Mouse (Mus musculus) gastrocnemius, postnatal 14 days (tissue): ENCODE measurements around the gene Nav2. TPM values are rescaled to one million over a fixed set of nuclear protein-coding genes. Genes with fewer than 3 reads are reported as not detected.

Source experiments
- DNase-seq: peaks from one replicate; pipeline ENCODE4 v3.0.0; 2021; ENCODE audit warnings: mixed read lengths
- intact Hi-C: fragments of 180-260 bp; cut with DNase I; formaldehyde crosslinking; loops from one replicate; pipeline ENCODE4 v1.15.1; 2025; ENCODE audit warnings: low total_unique reads
- total RNA-seq, 2 experiments: library from RNA; stranded (reverse); gene quantifications; 2 replicates each; pipeline ENCODE4 v1.2.3; 2021

Nav2 gene
- total RNA-seq, 2 experiments from 2014 or later = 26.2 to 39.3 TPM

GRCm38 (mm10) chr7:48883525-48884265, 24.8 kb upstream of the Nav2 start:
- DNase-seq = no peak
- intact Hi-C loops = no loop called here

- no peak for DNase-seq
- intact Hi-C loops = no loop called here
Observed at GRCm38 (mm10) chr7:48884266-48884611, 24.3 kb upstream of the Nav2 start.

DNA sequence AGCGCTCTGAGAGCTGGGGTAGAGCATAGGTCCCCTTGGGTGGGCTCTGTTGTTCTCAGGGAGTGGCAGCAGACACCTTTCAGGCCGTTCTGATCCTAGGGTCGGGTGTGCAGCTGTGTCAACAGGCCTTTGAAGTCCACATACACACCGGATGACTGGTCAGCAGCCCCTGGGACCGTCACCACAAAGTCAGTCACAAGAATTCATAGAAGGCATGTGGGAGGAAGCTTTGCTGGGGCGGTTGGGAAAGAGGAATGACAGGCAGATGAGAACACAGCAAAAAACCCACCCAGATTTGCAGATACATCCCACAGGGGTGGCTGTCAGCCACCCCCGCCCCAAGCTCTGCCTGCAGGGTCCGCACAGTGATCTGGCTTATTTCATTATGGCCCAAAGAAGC, 20.5 kb upstream of the Nav2 start:
- no peak for DNase-seq
- intact Hi-C loops = no loop called here

GRCm38 (mm10) chr7:48888751-48889150, 19.8 kb upstream of the Nav2 start:
- intact Hi-C loops = no loop called here
- DNase-seq = no peak

GRCm38 (mm10) chr7:48891029-48891428, 17.5 kb upstream of the Nav2 start:
- DNase-seq = no peak
- intact Hi-C loops = loop anchor here (5.0 kb wide), 1 partner anchor 226 kb away; no protein-coding TSS in a partner anchor

DNA sequence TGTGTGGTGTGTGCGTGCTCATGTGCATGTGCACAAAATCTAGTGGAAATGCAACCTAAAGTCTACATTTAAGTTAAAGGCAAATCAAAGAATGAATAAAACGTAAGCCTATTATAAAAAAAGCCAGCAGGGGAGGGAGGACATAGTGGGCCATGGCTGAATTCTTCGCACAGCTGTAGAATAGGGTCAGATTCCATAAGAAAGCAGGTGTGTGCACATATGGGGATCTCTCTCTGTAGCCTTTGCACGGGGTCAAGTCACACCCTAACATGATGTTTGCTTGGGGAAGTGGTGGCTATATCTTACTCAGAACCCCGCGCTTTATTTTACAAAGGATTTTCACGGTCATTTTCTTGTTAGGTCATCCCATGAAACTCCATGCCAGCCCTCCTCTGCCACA, 15.4 kb upstream of the Nav2 start:
- intact Hi-C loops = loop anchor here (5.0 kb wide), 1 partner anchor 224 kb away; no protein-coding TSS in a partner anchor
- no peak for DNase-seq

GRCm38 (mm10) chr7:48894152-48894551, 14.4 kb upstream of the Nav2 start:
- DNase-seq = peak; percentile 32
- intact Hi-C loops = loop anchor here (5.0 kb wide), 1 partner anchor 223 kb away; no protein-coding TSS in a partner anchor

GRCm38 (mm10) chr7:48894763-48895162, 13.8 kb upstream of the Nav2 start:
- DNase-seq = no peak
- intact Hi-C loops = loop anchor here (5.0 kb wide), 1 partner anchor 223 kb away; no protein-coding TSS in a partner anchor

DNA sequence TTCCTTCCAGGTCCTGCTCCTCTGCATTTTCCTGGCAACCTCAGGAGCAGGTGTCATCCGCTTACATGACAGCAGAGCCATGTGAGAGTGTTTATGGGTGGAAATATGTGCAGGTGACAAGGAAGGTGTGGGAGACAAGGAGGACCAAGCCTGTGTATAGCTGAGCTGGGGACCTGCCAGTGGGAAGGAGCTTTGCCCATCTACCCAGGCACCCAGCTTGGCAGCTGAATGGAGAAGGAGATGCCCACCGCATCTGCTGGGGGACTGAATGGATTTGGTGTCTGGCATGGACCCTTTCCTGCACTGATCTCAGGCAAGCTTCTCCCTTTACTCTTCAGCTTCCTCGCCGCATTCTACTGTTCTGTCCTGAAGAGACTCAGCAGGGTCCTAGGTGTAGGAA, 13.0 kb upstream of the Nav2 start:
- intact Hi-C loops = no loop called here
- no peak for DNase-seq

DNA sequence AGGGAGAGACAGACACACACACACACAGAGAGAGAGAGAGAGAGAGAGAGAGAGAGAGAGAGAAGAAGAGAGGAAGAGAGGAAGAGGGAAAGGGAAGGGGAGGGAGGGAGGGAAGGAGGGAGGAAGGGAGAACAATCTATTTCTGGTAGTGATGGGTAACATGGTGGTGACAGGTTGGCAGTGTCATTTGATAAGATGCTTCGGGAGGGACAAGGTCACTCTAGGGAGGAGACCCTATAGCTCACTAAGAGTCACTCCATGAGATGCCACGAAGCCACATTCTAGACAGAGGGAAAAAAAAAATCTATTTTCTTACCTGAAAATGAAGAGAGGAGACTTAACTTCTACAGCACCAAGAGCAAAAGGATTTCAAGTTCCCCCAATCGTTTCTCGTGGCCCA, 12.5 kb upstream of the Nav2 start:
- DNase-seq = no peak
- intact Hi-C loops = no loop called here

DNA sequence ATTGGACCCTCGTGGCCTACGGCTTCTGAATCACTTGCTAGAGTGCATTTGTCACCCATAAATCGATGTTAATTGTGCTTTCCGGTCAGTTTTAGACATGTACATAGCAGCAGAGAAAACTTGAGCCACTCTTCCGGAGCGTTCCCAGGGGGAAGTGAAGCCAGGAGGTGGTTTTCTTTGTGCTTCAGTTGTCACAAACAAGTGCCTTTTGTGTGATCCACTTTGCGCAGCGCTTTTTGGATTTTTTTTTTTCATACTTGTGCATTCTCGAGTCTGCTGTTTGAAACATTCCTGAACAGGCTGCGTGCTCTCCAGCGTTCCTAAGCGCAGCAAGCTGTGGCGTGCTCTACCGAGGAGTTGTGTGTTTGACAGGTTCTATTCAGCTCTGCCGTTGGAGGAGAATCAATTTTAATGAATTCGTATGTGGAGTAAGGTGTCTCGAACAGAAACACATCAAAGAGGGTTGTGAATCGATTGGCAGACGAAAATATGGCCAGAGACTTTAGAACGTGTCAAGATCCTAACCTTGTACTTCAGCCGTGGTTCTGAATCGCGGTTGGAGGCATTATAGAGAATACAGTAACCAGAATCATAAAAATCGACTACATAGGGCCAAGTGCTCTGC, 10.9 kb upstream of the Nav2 start:
- DNase-seq = no peak
- intact Hi-C loops = no loop called here

DNA sequence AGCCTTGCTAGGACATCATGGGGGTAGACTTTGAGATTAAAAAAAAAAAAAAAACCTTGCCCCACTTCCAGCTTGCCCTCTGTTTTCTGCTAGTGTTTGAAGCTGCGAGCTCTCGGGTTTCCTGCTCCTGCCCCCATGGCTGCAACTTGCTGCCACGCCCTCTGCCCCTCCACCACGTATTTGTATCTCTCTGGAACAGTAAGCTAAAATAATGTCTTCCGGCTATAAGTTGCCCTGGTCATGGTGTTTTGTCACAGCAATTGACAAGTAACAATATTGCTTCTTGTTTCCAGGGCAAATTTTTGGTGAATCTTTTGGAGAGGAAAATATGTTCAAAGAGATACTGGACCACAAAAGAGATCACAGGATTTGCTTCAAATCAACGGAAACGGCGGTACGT, 10.1 kb upstream of the Nav2 start:
- intact Hi-C loops = no loop called here
- no peak for DNase-seq

DNA sequence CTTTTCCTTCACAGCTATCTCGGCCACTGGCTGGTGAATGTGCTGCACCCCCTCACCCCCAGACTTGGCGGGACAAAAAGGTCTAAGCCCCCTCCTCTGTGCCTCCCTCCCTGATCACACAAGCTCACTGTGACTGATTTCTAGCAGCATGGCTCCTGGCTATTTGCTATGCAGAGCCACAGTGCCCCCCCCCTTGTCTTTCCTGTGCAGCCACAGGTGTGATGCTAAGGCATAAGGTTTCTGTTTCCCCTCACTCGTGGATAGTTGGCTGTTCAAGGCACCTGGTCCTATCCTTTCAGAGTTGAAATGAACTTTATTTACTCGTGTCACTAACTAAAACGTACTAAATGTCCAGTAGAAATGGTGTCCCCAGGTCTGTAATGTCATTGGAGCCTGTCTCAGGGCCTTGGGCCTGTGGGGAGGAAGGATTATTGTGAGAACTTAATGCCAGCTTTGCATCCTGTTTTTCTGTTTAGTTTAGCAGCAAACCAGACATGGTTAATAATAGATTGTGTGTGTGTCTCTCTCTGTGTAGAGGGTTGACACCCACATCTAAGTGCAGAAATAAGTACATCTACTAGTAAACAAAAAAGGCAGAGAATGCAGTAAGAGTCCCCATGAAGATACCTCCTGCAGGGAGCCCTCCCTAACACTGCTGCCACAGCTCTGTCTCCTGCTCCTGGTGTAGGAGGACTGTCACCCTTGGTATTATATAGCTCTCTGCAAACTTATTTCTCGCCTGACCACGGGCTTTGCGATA, 7.9 kb upstream of the Nav2 start:
- intact Hi-C loops = no loop called here
- no peak for DNase-seq

DNA sequence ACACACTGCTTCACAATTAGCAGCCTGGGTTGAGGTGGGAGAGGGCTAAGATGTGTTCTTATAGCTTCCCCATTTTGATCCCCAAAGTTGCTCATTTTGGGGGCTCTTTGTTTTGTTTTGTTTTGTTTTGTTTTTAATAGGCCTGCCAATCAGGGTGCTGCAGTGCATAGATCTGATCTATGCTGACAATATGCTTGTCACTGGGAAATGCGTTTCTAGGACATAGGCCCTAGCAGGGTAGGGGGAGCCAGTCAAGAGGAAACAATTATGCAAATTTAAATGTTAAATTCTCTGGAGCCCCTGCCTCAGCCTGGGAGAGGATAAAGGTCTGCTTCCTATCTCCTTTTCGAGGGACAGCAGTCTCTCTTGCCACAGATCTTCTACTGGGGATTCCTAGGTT, 6.1 kb upstream of the Nav2 start:
- DNase-seq = no peak
- intact Hi-C loops = no loop called here

DNA sequence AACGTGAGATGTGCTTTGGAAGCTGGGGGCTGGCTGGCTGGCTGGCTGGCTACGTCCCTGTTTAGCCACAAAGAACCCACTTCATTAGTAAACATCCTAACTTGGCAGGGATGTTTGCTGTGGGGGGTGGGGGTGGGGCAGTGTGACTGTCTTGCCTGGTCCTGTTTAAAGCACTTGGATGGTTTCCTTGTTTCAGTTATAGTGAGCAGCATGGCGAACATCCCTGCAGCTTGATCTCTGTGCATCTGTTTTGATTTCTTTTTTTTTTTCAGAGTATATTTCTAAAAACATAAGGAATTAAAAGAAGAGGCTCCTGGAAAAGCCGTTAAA, 791 bp downstream of the Nav2 start:
- intact Hi-C loops = no loop called here

DNA sequence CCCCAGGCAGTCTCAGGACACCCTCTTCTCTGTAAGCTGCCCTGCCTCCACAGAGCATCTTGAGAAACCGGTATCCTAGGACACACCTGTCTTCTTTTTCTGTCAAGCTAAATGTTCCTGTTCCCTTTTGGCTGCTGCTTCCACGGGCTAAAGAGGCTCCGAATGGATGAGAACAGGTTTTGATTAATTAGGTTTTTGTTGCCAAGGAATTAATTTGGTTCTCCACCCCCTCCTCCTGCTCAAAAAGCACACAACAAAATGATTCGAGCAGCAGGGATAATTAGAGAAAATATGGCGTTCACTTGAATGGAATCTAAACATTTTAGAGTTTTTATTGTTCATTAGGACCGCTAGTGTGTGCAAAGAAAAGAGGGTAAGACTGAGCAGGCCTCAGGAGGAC, 1.8 kb downstream of the Nav2 start:
- DNase-seq = no peak
- intact Hi-C loops = no loop called here

More for the DNA sequence above, 791 bp downstream of the Nav2 start:
- DNase-seq = no peak

DNA sequence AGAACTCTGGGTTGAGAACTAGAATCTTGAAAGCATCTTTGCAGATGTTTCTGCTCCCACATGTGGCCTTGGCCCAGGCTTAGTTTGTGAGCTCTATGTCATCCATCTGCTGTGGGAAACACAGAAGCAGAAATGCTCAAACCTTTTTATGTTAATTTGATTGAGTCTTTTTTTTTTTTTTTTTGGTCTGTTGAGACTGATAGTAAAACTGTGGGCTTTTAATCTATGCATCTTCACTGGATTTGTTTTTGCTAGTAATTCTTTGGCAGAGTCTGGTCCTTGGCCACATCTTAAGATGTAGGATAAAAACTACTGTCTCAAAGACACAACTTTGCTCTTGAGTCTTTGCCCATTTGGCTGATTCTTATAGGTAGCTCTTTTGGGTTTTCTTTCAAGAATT, 2.6 kb downstream of the Nav2 start:
- intact Hi-C loops = no loop called here
- no peak for DNase-seq

DNA sequence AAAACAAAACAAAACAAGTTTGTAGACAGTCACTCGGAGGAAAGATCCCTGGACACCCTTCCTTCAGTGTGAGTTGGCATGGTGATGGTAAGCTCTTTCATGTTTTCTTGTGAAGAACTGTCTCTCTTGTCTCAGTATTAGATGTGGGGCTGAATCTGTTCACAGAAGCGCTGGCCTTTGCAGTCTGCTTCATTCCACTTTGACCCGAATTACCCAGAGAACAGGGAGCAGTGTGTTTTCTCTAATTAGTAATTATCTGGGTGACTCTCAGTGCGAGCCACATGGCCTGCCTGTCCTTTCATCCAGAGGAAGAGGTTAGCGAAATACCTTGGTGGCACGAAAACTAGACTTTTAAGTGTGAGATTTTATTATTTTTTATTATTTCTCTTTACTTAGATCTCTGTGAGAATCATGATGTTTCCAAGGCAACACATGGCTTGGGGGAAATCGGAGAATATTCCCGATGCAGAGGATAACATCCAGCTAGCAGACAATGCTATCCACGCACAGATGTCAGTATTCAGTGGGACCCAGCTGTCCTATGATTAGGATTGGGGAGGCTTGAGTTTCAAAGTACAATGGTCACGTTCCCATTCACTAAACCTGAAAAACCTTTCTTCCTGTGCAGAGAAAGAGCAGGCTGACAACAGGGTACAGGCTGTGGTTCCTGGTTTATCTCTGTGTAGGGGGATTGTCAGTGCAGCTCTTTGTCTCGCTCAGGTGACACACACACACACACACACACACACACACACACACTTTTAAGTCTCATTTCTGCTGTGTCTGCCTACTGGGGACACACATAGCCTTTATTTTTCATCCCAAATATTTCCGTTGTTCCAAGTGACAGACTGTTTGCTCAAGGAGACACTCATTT, 6.4 kb downstream of the Nav2 start:
- intact Hi-C loops = no loop called here
- DNase-seq = no peak

- intact Hi-C loops = no loop called here
- no peak for DNase-seq
Observed at GRCm38 (mm10) chr7:48917463-48917862, 8.9 kb downstream of the Nav2 start.

- intact Hi-C loops = no loop called here
Observed at GRCm38 (mm10) chr7:48917988-48918387, 9.5 kb downstream of the Nav2 start.

More at GRCm38 (mm10) chr7:48917988-48918387, 9.5 kb downstream of the Nav2 start:
- no peak for DNase-seq
